Mouse (Mus musculus) intestine, embryonic 16.5 days (tissue): ENCODE measurements around the gene Dedd2. TPM values are rescaled to one million over a fixed set of nuclear protein-coding genes. Genes with fewer than 3 reads are reported as not detected.

Source experiments
- ATAC-seq: fragments of 200-750 bp; cut with Nextera tagmentation; 2 replicates; pipeline ENCODE4 v1.8.0; 2017; ENCODE audit warnings: moderate TSS enrichment, moderate library complexity
- H3K27ac ChIP-seq: fragments of 300-500 bp; sonication (generic); 2 replicates; pipeline ENCODE4 v1.5.1; 2014; ENCODE audit warnings: mild to moderate bottlenecking, low read length
- H3K27me3 ChIP-seq: fragments of 300-500 bp; sonication (generic); replicated peaks from 2 replicates; pipeline ENCODE4 v1.6.1; 2014; ENCODE audit warnings: low read length, control low read depth, mixed read lengths; ENCODE audit not compliant: control insufficient read depth, insufficient read depth
- H3K36me3 ChIP-seq: fragments of 300-500 bp; sonication (generic); 2 replicates; pipeline ENCODE4 v1.6.1; 2014; ENCODE audit warnings: low read length, control low read depth; ENCODE audit not compliant: control insufficient read depth, insufficient read depth
- H3K4me1 ChIP-seq: fragments of 300-500 bp; sonication (generic); 2 replicates; pipeline ENCODE4 v1.6.1; 2014; ENCODE audit warnings: low read length, control low read depth, mixed read lengths; ENCODE audit not compliant: control insufficient read depth, insufficient read depth
- H3K4me2 ChIP-seq: fragments of 300-500 bp; sonication (generic); 2 replicates; pipeline ENCODE4 v1.6.1; 2014; ENCODE audit warnings: low read depth, low read length, control low read depth
- H3K4me3 ChIP-seq: fragments of 300-500 bp; sonication (generic); 2 replicates; pipeline ENCODE4 v1.5.1; 2014; ENCODE audit warnings: mild to moderate bottlenecking, low read length
- H3K9ac ChIP-seq: fragments of 300-500 bp; sonication (generic); 2 replicates; pipeline ENCODE4 v1.6.1; 2014; ENCODE audit warnings: low read depth, low read length
- H3K9me3 ChIP-seq: fragments of 300-500 bp; sonication (generic); 2 replicates; pipeline ENCODE4 v1.6.1; 2016; ENCODE audit warnings: low read length, control low read depth; ENCODE audit not compliant: control insufficient read depth
- WGBS: fragments of 180-500 bp; shearing (Covaris S2); extraction: QIAGEN DNeasy Blood & Tissue Kit; methylation state at CpG from one replicate; pipeline ENCODE4 v1.1.7; 2014; 5-methylcytosine and 5-hydroxymethylcytosine counted together
- polyA plus RNA-seq: library from polyadenylated mRNA; unstranded; fragments of >200 nt; fragmentation: Nextera tagmentation; extraction: Ambion mirVana; gene quantifications from 2 replicates; pipeline ENCODE4 v1.2.1, GENCODE M21; 2015

Gene Dedd2
- polyA plus RNA-seq, 1 experiment from 2014 or later: 11.3 TPM

- H3K4me3 ChIP-seq: no peak overlapping the region
- H3K4me1 ChIP-seq: peaks cover 9% of the 10 kb centered on the region
- no peaks in the 10 kb centered on the region for H3K36me3 ChIP-seq
- H3K27ac ChIP-seq: no peak overlapping the region
- no peak for ATAC-seq
- no peak overlapping the region for H3K4me2 ChIP-seq
- no peaks in the 10 kb centered on the region for H3K27me3 ChIP-seq
- H3K9ac ChIP-seq: no peak overlapping the region
- H3K9me3 ChIP-seq: no peaks in the 10 kb centered on the region
- 39% methylated on average over 17 of the region's 17 CpGs for WGBS
Measured at GRCm38 (mm10) chr7:25263968-25264870, 43.8 kb upstream of the Dedd2 start.

GRCm38 (mm10) chr7:25261896-25262295 is 41.5 kb upstream of the Dedd2 start:
- H3K4me1 ChIP-seq: peaks cover 2% of the 10 kb centered on the region
- H3K27ac ChIP-seq: no peak overlapping the region
- no peaks in the 10 kb centered on the region for H3K36me3 ChIP-seq
- no peaks in the 10 kb centered on the region for H3K9me3 ChIP-seq
- H3K27me3 ChIP-seq: no peaks in the 10 kb centered on the region
- H3K4me3 ChIP-seq: no peak overlapping the region
- ATAC-seq: no peak
- no peak overlapping the region for H3K4me2 ChIP-seq
- WGBS: 86% methylated on average over 1 of the region's 1 CpGs
- H3K9ac ChIP-seq: no peak overlapping the region

GRCm38 (mm10) chr7:25251822-25252221 is 31.4 kb upstream of the Dedd2 start:
- Histone ChIP-seq H3K9me3 (no peaks in the 10 kb centered on the region), H3K4me3 (peak overlapping the region; percentile 91), H3K27me3 (no peaks in the 10 kb centered on the region), H3K4me2 (peak overlapping the region; percentile 90), H3K4me1 (peaks cover 18% of the 10 kb centered on the region), H3K27ac (peak overlapping the region; percentile 98), H3K36me3 (no peaks in the 10 kb centered on the region), H3K9ac (peak overlapping the region; percentile 95)
- WGBS: 25% methylated on average over 8 of the region's 8 CpGs
- ATAC-seq: no peak

GRCm38 (mm10) chr7:25251071-25251791 is 30.8 kb upstream of the Dedd2 start:
- Histone ChIP-seq H3K9me3 (no peaks in the 10 kb centered on the region), H3K4me1 (peaks cover 24% of the 10 kb centered on the region), H3K27me3 (no peaks in the 10 kb centered on the region), H3K9ac (peak overlapping the region; percentile 95), H3K4me3 (peak overlapping the region; percentile 91), H3K4me2 (peak overlapping the region; percentile 90), H3K27ac (peak overlapping the region; percentile 98), H3K36me3 (no peaks in the 10 kb centered on the region)
- 6% methylated on average over 22 of the region's 22 CpGs for WGBS
- peak; percentile 41 for ATAC-seq

GRCm38 (mm10) chr7:25250141-25250972 is 29.9 kb upstream of the Dedd2 start, which contains the start of gene Erf:
Erf (minus strand) TSS chr7:25250761.
- H3K4me2 ChIP-seq: peak within 1 kb of the TSS; percentile 90
- no peaks in the 10 kb centered on the region for H3K27me3 ChIP-seq
- peak within 1 kb of the TSS; percentile 98 for H3K27ac ChIP-seq
- peak within 1 kb of the TSS; percentile 91 for H3K4me3 ChIP-seq
- 0 out of 2 replicates have a peak, but pooled peaks cover 2% of the 10 kb centered on the region for H3K36me3 ChIP-seq
- H3K4me1 ChIP-seq: peaks cover 30% of the 10 kb centered on the region
- H3K9me3 ChIP-seq: no peaks in the 10 kb centered on the region
- WGBS: under 1% methylated on average over 58 of the region's 81 CpGs
- peak within 1 kb of the TSS; percentile 95 for H3K9ac ChIP-seq
- ATAC-seq: peak; percentile 79

- H3K27me3 ChIP-seq: no peaks in the 10 kb centered on the region
- H3K36me3 ChIP-seq: peaks cover 3% of the 10 kb centered on the region; the same call in 1 of the 2 replicates
- 0% methylated on average over 46 of the region's 73 CpGs for WGBS
- ATAC-seq: peak; percentile 67
- no peaks in the 10 kb centered on the region for H3K9me3 ChIP-seq
- H3K4me1 ChIP-seq: peaks cover 32% of the 10 kb centered on the region
- H3K27ac ChIP-seq: peak overlapping the region; percentile 98
- H3K9ac ChIP-seq: peak overlapping the region; percentile 95
- H3K4me2 ChIP-seq: peak overlapping the region; percentile 90
- H3K4me3 ChIP-seq: peak overlapping the region; percentile 91
Measured at GRCm38 (mm10) chr7:25249314-25250140, 29.1 kb upstream of the Dedd2 start.

GRCm38 (mm10) chr7:25248846-25249313 is 28.5 kb upstream of the Dedd2 start:
- 1% methylated on average over 25 of the region's 25 CpGs for WGBS
- H3K36me3 ChIP-seq: peaks cover 8% of the 10 kb centered on the region; the same call in 1 of the 2 replicates
- no peaks in the 10 kb centered on the region for H3K27me3 ChIP-seq
- peaks cover 32% of the 10 kb centered on the region for H3K4me1 ChIP-seq
- no peaks in the 10 kb centered on the region for H3K9me3 ChIP-seq
- H3K4me3 ChIP-seq: peak overlapping the region; percentile 91
- peak overlapping the region; percentile 95 for H3K9ac ChIP-seq
- ATAC-seq: peak; percentile 12; the same call in 1 of the 2 replicates
- H3K27ac ChIP-seq: peak overlapping the region; percentile 98
- peak overlapping the region; percentile 90 for H3K4me2 ChIP-seq

GRCm38 (mm10) chr7:25248018-25248647 is 27.7 kb upstream of the Dedd2 start:
- peaks cover 32% of the 10 kb centered on the region for H3K4me1 ChIP-seq
- ATAC-seq: peak; percentile 4; the same call in 1 of the 2 replicates

More at GRCm38 (mm10) chr7:25248018-25248647, 27.7 kb upstream of the Dedd2 start:
- H3K9ac ChIP-seq: peak overlapping the region; percentile 95
- peak overlapping the region; percentile 90 for H3K4me2 ChIP-seq
- no peaks in the 10 kb centered on the region for H3K9me3 ChIP-seq
- peak overlapping the region; percentile 98 for H3K27ac ChIP-seq
- H3K36me3 ChIP-seq: peaks cover 11% of the 10 kb centered on the region; the same call in 1 of the 2 replicates
- H3K4me3 ChIP-seq: peak overlapping the region; percentile 91
- 2% methylated on average over 18 of the region's 18 CpGs for WGBS
- no peaks in the 10 kb centered on the region for H3K27me3 ChIP-seq
